Mouse (Mus musculus) bone marrow, adult 2 months (tissue): ENCODE results near the gene Tas2r119. TPM values are rescaled to one million over a fixed set of nuclear protein-coding genes. Genes with fewer than 3 reads are reported as not detected.

Experiments
- H3K27ac ChIP-seq: fragments of 200-500 bp; 2 replicates; pipeline ENCODE4 v1.5.1; 2012; ENCODE audit warnings: low read depth, mild to moderate bottlenecking, control low read depth, inconsistent platforms, low read length; ENCODE audit not compliant: control insufficient read depth, poor library complexity, insufficient read depth
- H3K4me1 ChIP-seq: fragments of 200-500 bp; 2 replicates; pipeline ENCODE4 v1.6.1; 2011; ENCODE audit warnings: low read length; ENCODE audit not compliant: control insufficient read depth, insufficient read depth
- H3K4me3 ChIP-seq: fragments of 200-500 bp; replicated peaks from 2 replicates; pipeline ENCODE3; 2011; ENCODE audit warnings: mild to moderate bottlenecking, low read depth, low read length, control low read depth; ENCODE audit not compliant: control insufficient read depth
- CTCF ChIP-seq: fragments of 200-500 bp; IDR thresholded peaks from 2 replicates; pipeline ENCODE4 v1.5.1; 2011; ENCODE audit warnings: low read length, control low read depth; ENCODE audit not compliant: control insufficient read depth, insufficient read depth
- POLR2A ChIP-seq: fragments of 200-500 bp; IDR thresholded peaks from 2 replicates; pipeline ENCODE4 v1.6.1; 2011; ENCODE audit warnings: low read depth, mild to moderate bottlenecking, control low read depth, low read length, borderline replicate concordance; ENCODE audit not compliant: control insufficient read depth
- WGBS: fragments of 180-500 bp; shearing (Covaris S2); methylation state at CpG from one replicate; pipeline ENCODE4 v1.1.7; 2018; 5-methylcytosine and 5-hydroxymethylcytosine counted together
- polyA plus RNA-seq: library from polyadenylated mRNA; stranded (reverse); fragments of >200 nt; gene quantifications from 2 replicates; pipeline ENCODE4 v1.2.4, GENCODE M21; 2011; ENCODE audit warnings: low replicate concordance; ENCODE audit not compliant: missing spikeins, insufficient read depth, insufficient read length

The Tas2r119 gene
- polyA plus RNA-seq, 1 experiment = not detected

DNA sequence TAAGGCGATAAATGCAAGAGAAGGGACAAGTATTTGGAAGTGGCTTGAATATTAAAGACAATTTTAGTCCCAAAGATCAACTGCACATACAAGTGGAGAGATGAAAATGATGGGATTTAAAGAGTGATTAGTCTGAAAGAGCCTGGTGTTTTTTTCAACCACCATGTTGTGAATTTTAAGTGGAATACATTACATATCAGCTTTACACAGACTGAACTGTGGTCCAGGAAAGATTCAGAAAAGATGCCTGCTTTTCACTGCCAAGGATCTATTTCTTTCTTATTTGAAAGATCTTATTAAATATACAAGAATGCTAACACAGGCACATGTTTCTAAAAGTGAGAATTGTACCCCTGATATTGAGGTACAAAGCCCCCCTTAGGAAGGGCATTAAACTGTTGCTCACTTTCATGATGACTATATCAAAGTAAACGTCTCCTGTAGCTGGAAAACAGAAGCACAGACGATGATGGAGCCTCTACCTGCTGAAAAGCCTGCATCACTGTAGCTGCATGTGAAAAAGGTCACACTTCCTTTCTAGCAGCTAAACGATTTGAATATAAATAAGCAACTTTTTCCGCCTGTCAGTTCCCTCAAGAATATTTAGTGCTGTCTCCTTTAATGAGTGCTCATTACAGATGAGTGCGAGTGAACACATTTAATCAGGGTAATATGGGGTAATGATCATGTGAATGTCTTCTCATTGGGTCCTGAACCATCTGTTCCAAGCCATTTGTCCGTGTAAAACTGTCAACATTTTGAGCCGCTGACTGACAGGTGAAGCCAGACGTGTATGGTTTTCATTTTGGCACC, 4.7 kb upstream of the Tas2r119 start:
- no peak for TF ChIP-seq CTCF
- no peak for TF ChIP-seq POLR2A
- WGBS = 72% methylated on average over 9 of the region's 9 CpGs
- H3K4me3 ChIP-seq = no peak overlapping the region
- no peaks in the 10 kb centered on the region for H3K4me1 ChIP-seq
- H3K27ac ChIP-seq = no peak overlapping the region

DNA sequence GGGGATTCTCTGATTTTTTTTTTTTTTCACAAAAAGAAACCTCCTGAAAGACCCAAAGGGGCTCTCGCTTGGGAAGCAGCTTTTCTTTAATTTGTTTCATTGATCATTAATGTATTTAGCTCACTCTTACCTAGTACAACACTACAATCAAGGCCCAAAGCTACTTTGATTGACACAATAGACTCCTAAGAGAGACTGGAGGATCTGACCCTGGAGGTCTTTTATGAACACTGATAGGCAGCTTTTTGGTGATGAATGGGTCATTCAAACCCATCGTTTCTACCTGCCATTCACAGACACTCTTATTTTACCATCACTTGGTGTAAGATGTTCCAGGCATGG, 4.1 kb upstream of the Tas2r119 start:
- 76% methylated on average over 2 of the region's 2 CpGs for WGBS
- H3K27ac ChIP-seq = no peak overlapping the region
- TF ChIP-seq POLR2A (no peak), CTCF (no peak)

DNA sequence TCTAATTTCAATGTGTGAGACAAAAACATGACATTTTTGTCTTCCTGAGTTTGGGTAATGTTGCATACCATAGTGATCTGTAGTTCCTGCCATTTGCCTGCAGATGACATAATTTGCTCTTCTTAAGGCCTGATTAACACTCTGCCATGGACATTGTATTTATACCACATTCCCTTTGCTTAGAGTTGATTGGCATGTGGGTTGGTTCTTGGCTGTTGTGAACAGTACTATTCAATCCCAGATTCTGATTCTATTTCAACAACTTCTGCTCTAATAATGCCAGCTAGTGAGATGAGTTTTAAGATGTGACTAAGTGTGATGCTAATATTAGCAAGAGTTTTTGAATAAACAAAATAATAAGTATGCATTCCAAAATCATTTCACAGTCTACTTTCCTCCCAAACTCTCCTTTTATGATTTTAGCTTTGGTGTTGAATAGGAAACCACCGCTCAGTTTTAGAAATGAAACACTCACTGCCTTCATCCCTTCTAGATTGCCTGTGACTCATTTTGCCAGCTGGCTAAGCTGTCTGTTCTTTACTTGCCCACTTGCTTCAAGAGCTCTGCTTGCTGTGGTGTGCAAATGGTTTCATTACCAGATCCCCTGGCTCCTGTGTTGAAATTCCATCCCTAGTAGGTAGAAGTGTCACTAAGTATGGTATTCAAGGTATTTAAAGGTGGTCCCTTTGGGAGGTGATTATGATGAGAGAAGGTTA, 3.1 kb downstream of the Tas2r119 start:
- 68% methylated on average over 1 of the region's 1 CpGs for WGBS
- no peaks in the 10 kb centered on the region for H3K4me1 ChIP-seq
- TF ChIP-seq POLR2A (no peak), CTCF (no peak)
- no peak overlapping the region for H3K27ac ChIP-seq
- no peak overlapping the region for H3K4me3 ChIP-seq

More for the DNA sequence above, 4.1 kb upstream of the Tas2r119 start:
- Histone ChIP-seq H3K4me1 (no peaks in the 10 kb centered on the region), H3K4me3 (no peak overlapping the region)

DNA sequence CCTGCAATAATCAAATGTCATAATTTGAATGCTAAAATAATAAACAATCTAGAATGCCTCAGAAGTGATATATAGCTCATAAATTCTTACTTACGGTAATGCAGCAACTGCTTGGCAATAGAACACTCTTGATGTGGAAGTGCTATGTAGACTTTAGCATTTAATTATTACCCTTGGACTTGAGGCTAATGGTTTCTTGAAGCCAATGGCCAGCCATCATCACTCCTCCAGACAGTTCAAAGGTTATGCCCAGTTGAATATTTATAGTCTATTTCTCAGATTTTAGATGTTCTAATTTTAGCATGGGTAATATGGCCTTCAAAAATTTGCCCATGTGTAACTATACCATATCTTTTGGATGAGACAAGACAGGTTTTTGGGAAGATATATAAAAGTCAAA, 4.9 kb downstream of the Tas2r119 start:
- TF ChIP-seq POLR2A (no peak), CTCF (no peak)
- Histone ChIP-seq H3K27ac (no peak overlapping the region), H3K4me3 (no peak overlapping the region), H3K4me1 (no peaks in the 10 kb centered on the region)
- WGBS = 89% methylated on average over 1 of the region's 1 CpGs

- Histone ChIP-seq H3K4me1 (no peaks in the 10 kb centered on the region), H3K27ac (no peak overlapping the region), H3K4me3 (no peak overlapping the region)
- no peak for TF ChIP-seq POLR2A
Measured at GRCm38 (mm10) chr15:32184964-32185363, 7.9 kb downstream of the Tas2r119 start.

DNA sequence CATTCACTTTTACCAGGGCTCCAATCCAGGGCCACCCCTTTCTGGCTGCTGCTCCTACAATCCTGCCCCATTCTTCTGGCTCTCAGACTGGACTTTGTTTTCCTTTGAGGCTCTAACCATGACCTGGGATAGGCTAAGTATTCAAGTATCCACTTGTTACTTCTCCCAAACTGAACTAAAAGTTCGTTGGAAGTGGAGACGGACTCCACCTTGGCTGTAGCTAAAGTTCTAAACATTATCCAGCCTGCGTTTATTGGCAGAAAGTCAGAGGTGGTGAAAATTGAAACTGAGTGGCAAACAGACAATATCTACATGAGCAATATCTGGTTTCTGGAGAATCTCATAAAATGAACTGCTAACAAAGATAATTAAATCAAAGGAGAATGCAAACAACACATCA, 12.8 kb downstream of the Tas2r119 start:
- Histone ChIP-seq H3K4me3 (no peak overlapping the region), H3K4me1 (no peaks in the 10 kb centered on the region), H3K27ac (no peak overlapping the region)
- 78% methylated on average over 3 of the region's 3 CpGs for WGBS
- TF ChIP-seq CTCF (no peak), POLR2A (no peak)

- TF ChIP-seq CTCF (no peak), POLR2A (no peak)
- Histone ChIP-seq H3K4me1 (no peaks in the 10 kb centered on the region), H3K4me3 (no peak overlapping the region), H3K27ac (no peak overlapping the region)
- 76% methylated on average over 6 of the region's 6 CpGs for WGBS
Measured at GRCm38 (mm10) chr15:32190436-32190835, 13.3 kb downstream of the Tas2r119 start.

DNA sequence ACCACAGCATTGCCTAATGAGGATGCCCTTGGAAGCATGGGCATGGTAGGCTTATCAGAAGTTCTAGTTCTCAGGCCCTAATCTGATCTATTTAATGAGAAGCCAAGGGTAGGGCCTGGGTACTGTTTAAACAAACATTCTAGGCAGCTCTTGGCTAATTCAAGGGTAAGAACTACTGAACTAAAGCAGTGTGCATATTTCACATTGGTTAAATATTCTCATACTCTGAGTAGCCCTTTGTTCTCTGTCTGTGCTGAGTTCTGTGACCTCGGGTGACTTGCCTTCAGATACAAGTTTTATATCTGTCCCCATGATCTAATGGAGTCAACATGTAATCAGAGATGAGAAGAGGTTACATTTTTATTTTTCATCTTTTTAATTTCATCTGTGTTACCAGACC, 15.9 kb downstream of the Tas2r119 start:
- Histone ChIP-seq H3K27ac (no peak overlapping the region), H3K4me3 (no peak overlapping the region), H3K4me1 (no peaks in the 10 kb centered on the region)
- 64% methylated on average over 1 of the region's 1 CpGs for WGBS
- no peak for TF ChIP-seq POLR2A
- no peak for TF ChIP-seq CTCF
